Mouse (Mus musculus) bone marrow, adult 2 months (tissue): ENCODE results near the gene Ntng1. TPM values are rescaled to one million over a fixed set of nuclear protein-coding genes. Genes with fewer than 3 reads are reported as not detected.

Experiments used
- H3K27ac ChIP-seq: fragments of 200-500 bp; 2 replicates; pipeline ENCODE4 v1.5.1; 2012; ENCODE audit warnings: low read depth, mild to moderate bottlenecking, control low read depth, inconsistent platforms, low read length; ENCODE audit not compliant: control insufficient read depth, poor library complexity, insufficient read depth
- H3K4me1 ChIP-seq: fragments of 200-500 bp; 2 replicates; pipeline ENCODE4 v1.6.1; 2011; ENCODE audit warnings: low read length; ENCODE audit not compliant: control insufficient read depth, insufficient read depth
- H3K4me3 ChIP-seq: fragments of 200-500 bp; replicated peaks from 2 replicates; pipeline ENCODE3; 2011; ENCODE audit warnings: mild to moderate bottlenecking, low read depth, low read length, control low read depth; ENCODE audit not compliant: control insufficient read depth
- CTCF ChIP-seq: fragments of 200-500 bp; IDR thresholded peaks from 2 replicates; pipeline ENCODE4 v1.5.1; 2011; ENCODE audit warnings: low read length, control low read depth; ENCODE audit not compliant: control insufficient read depth, insufficient read depth
- POLR2A ChIP-seq: fragments of 200-500 bp; IDR thresholded peaks from 2 replicates; pipeline ENCODE4 v1.6.1; 2011; ENCODE audit warnings: low read depth, mild to moderate bottlenecking, control low read depth, low read length, borderline replicate concordance; ENCODE audit not compliant: control insufficient read depth
- WGBS: fragments of 180-500 bp; shearing (Covaris S2); methylation state at CpG from one replicate; pipeline ENCODE4 v1.1.7; 2018; 5-methylcytosine and 5-hydroxymethylcytosine counted together
- polyA plus RNA-seq: library from polyadenylated mRNA; stranded (reverse); fragments of >200 nt; gene quantifications from 2 replicates; pipeline ENCODE4 v1.2.4, GENCODE M21; 2011; ENCODE audit warnings: low replicate concordance; ENCODE audit not compliant: missing spikeins, insufficient read depth, insufficient read length

The Ntng1 gene
- polyA plus RNA-seq, 1 experiment, result not detected

- 78% methylated on average over 3 of the region's 3 CpGs for WGBS
- H3K4me1 ChIP-seq, result no peaks in the 10 kb centered on the region
Measured at GRCm38 (mm10) chr3:109918996-109919395, 224.8 kb downstream of the Ntng1 start.

DNA sequence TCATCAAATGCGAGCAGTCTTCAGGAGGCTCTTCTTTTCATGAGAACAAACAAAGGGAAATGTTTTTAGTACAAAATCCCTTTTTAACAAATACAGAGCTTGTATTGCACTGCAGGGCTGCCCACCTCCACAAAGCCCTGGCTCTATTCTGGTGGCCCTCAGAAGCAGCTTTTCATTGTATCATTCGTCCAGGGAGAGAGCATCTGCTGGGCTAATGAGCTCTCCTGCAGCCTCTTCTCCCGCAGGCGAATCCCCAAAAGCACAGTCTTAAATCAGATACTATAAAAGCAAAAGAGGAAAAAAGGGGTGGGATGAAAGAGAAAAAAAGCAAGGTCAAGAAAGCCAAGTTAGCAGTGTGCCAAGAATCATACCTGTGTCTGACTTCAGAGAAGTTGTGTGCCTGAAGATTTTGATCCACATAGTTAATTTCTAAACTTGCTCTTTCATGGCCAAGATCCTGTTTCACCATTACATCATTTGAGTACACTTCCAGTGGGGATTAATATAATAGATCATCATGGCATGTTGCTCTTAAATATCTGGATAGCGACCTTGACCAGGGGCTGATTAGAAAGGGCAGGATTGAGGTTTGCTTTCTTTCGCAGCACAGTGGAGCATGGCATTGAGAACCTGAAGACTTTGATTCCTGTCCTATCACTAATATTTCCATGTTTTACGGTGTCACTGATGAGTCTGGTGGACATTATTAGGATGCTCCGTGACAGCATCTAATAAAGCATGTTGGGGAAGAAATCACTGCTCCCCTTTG lies 225.7 kb downstream of the Ntng1 start:
- 83% methylated on average over 8 of the region's 8 CpGs for WGBS
- Histone ChIP-seq H3K4me3 (no peak overlapping the region), H3K4me1 (no peaks in the 10 kb centered on the region), H3K27ac (no peak overlapping the region)
- TF ChIP-seq CTCF (no peak), POLR2A (no peak)

More at GRCm38 (mm10) chr3:109918996-109919395, 224.8 kb downstream of the Ntng1 start:
- Histone ChIP-seq H3K4me3 (no peak overlapping the region), H3K27ac (no peak overlapping the region)
- TF ChIP-seq CTCF, result no peak
- TF ChIP-seq POLR2A, result no peak

- Histone ChIP-seq H3K4me1 (no peaks in the 10 kb centered on the region), H3K27ac (no peak overlapping the region), H3K4me3 (no peak overlapping the region)
- 77% methylated on average over 4 of the region's 4 CpGs for WGBS
- TF ChIP-seq CTCF, result no peak
- TF ChIP-seq POLR2A, result no peak
Measured at GRCm38 (mm10) chr3:109917077-109917476, 226.7 kb downstream of the Ntng1 start.

- H3K4me3 ChIP-seq, result no peak overlapping the region
- no peak overlapping the region for H3K27ac ChIP-seq
- TF ChIP-seq POLR2A (no peak), CTCF (no peak)
- 73% methylated on average over 5 of the region's 5 CpGs for WGBS
- H3K4me1 ChIP-seq, result no peaks in the 10 kb centered on the region
Measured at GRCm38 (mm10) chr3:109914226-109914625, 229.6 kb downstream of the Ntng1 start.

DNA sequence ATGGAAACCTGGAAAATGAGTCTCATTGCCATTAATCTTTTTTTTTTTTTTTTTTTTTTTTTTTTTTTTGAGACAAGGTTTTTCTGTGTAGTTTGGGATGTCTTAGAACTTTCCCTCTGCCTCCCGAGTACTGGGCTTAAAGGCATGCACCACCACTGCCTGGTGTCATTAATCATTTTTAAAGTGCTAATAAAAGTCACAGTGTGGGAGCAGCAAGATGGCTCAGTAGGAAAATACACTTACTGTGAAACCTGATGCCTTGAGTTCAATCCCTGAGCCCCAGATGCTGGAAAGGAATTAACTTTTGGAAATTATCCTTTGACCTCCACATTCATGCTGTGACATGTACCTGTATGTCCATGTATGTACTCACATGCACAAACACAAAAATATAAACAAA lies 253.2 kb downstream of the Ntng1 start:
- 56% methylated on average over 1 of the region's 1 CpGs for WGBS
- no peaks in the 10 kb centered on the region for H3K4me1 ChIP-seq
- TF ChIP-seq CTCF (no peak), POLR2A (no peak)
- no peak overlapping the region for H3K27ac ChIP-seq
- no peak overlapping the region for H3K4me3 ChIP-seq

- Histone ChIP-seq H3K27ac (no peak overlapping the region), H3K4me1 (no peaks in the 10 kb centered on the region), H3K4me3 (no peak overlapping the region)
- TF ChIP-seq POLR2A, result no peak
- WGBS, result 78% methylated on average over 4 of the region's 4 CpGs
Measured at GRCm38 (mm10) chr3:109885672-109886071, 258.1 kb downstream of the Ntng1 start.

DNA sequence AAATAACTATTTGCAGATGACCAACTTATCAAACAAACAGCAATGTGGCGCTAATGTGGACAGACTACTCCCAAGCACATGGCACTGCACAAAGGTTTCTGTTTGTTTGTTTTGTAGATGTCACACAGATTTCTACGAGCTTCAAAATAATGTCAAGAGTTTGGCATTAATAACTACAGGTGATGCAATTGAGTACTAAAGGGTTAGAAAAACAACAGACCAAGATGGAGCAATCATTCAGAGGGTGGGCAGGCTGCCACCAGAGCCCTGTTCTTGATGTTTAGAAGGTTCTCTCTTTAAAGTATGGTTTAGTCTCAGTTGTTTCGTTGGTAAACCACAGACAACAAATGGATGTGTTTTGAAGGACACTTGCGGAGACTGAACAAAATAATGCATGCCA lies 264.8 kb downstream of the Ntng1 start:
- WGBS, result 81% methylated on average over 4 of the region's 4 CpGs
- no peak overlapping the region for H3K27ac ChIP-seq
- no peaks in the 10 kb centered on the region for H3K4me1 ChIP-seq
- TF ChIP-seq POLR2A (no peak), CTCF (no peak)
- no peak overlapping the region for H3K4me3 ChIP-seq

GRCm38 (mm10) chr3:109871986-109872385 lies 271.8 kb downstream of the Ntng1 start:
- Histone ChIP-seq H3K27ac (no peak overlapping the region), H3K4me1 (no peaks in the 10 kb centered on the region), H3K4me3 (no peak overlapping the region)
- 76% methylated on average over 17 of the region's 17 CpGs for WGBS
- no peak for TF ChIP-seq CTCF
- no peak for TF ChIP-seq POLR2A

- Histone ChIP-seq H3K4me3 (no peak overlapping the region), H3K27ac (no peak overlapping the region), H3K4me1 (no peaks in the 10 kb centered on the region)
- 81% methylated on average over 1 of the region's 1 CpGs for WGBS
- TF ChIP-seq CTCF (no peak), POLR2A (no peak)
Measured at GRCm38 (mm10) chr3:109858276-109858675, 285.5 kb downstream of the Ntng1 start.
